Mouse (Mus musculus) bone marrow, adult 2 months (tissue): ENCODE data around the gene Gng4.

Experiments used
- CTCF ChIP-seq: fragments of 200-500 bp; IDR thresholded peaks from 2 replicates; pipeline ENCODE4 v1.5.1; 2011; ENCODE audit warnings: low read length, control low read depth; ENCODE audit not compliant: control insufficient read depth, insufficient read depth
- POLR2A ChIP-seq: fragments of 200-500 bp; IDR thresholded peaks from 2 replicates; pipeline ENCODE4 v1.6.1; 2011; ENCODE audit warnings: low read depth, mild to moderate bottlenecking, control low read depth, low read length, borderline replicate concordance; ENCODE audit not compliant: control insufficient read depth

DNA sequence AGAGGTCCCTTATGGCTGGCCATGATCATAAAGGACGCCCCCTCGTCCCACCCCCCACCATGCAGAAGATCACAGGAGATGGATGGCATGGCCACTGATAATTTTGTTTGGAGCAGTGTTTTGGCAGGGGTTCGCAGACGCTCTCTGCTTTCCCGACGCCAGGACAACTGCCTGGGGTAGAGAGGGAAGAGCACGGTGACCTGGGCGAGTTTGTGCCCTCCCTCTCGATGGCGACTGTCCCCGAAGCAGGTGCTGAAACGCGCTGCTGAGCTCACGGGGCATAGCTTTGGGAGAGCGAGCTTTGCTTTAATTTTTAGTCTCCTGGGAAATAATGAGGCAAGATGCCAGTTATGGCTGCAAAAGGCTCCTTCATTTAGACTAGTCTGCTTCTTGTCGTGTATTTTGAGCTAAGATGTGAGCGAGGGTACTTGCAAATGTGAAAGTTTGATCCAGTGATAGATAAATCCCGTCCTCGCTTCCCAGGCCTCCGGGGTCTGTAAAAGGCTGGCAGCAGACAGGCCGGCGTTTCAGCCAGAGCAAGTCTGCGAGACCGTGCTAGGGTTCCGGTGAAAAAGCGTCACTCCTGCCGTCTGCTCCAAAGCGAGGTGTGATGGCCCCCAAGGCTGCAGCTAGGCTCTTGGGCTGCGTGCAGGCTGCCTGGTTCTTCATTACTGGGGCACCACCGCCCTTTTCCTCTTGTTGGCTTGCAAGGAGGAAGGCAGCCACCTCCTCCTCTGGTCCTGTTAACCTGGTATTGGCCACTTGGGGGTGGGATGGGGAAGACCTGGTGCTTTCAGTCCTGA lies 1.3 kb downstream of the Gng4 start:
- no peak for TF ChIP-seq POLR2A
- no peak for TF ChIP-seq CTCF
